Mouse (Mus musculus): ENCODE results near the gene Thada.
"Not testable (repeated sequence)": the region's sequence is repeated elsewhere in the genome, so short reads cannot be mapped to it uniquely, and the experiment has no call there.

The Thada gene

GRCm38 (mm10) chr17:84215264-84215960 lies 250.6 kb downstream of the Thada start:
- DNase-seq (ENCODE audit: low spot score), result no peak

DNA sequence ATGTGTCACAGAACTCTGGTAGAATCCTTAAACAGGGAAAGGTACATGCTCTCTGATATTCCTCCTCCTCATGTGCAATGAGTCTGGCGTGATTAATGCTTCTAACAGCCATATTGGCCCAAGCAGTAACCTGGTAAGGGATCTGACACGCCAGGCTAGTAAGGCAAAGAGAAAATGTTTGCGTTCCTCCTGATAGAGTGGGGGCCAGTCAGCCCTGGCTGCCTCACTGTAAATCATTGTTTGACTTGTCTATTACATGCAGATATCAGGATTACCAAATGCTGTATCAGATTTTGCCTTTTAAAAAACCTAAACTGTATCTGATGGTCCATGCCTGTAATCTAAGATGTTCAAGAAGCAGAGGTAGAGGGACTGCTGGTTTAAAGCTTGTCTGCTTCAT lies 252.5 kb downstream of the Thada start:
- no peak for DNase-seq (ENCODE audit: low spot score)

GRCm38 (mm10) chr17:84207611-84208010 lies 258.4 kb downstream of the Thada start:
- no peak for DNase-seq (ENCODE audit: low spot score)

DNA sequence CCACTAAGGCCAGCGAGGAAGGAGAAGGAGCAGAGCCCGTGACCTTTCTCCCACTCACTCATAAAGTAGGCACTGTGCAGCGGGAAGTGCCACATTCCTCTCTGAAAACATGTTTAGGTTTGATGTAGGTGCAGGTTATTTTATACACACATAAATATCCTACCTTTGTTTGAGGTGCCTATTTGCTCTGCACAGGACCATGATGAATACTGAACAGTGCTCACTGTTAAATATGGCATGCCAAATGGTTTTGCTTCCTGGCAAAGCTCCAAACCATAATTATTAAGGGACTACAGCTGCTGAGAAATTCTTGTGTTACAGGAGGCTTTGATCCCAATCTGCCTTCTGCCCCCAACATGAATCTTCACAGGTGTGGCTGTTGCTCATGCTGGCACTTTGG lies 259.8 kb downstream of the Thada start:
- no peak for DNase-seq (ENCODE audit: low spot score)

GRCm38 (mm10) chr17:84204962-84205361 lies 261.0 kb downstream of the Thada start:
- no peak for DNase-seq (ENCODE audit: low spot score)

GRCm38 (mm10) chr17:84203340-84203739 lies 262.7 kb downstream of the Thada start:
- DNase-seq (ENCODE audit: low spot score), result no peak

- no peak for DNase-seq (ENCODE audit: low spot score)
These were observed 264.8 kb downstream of the Thada start for GRCm38 (mm10) chr17:84201183-84201582.

DNA sequence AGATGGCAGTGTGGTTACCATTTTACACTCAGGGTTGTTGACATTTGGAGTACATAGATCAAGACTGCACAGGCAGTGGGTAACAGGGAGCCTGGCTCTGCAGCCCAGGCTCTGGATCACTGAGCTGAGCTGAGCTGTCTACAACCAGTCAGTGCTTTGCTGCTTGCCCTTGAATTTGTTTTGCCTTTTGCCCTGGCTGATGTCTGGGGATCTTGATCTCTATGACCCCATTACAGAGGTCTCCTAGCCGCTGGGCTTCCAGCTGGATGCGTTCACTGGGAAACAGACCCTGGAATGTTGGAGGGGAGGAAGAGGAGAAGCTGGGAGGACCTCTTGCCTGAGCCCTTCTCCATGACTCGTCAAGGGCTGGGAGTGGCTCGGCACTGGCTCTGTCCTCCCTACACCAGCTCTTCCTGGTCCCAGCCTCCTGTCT lies 268.1 kb downstream of the Thada start:
- no peak for DNase-seq (ENCODE audit: low spot score)

DNA sequence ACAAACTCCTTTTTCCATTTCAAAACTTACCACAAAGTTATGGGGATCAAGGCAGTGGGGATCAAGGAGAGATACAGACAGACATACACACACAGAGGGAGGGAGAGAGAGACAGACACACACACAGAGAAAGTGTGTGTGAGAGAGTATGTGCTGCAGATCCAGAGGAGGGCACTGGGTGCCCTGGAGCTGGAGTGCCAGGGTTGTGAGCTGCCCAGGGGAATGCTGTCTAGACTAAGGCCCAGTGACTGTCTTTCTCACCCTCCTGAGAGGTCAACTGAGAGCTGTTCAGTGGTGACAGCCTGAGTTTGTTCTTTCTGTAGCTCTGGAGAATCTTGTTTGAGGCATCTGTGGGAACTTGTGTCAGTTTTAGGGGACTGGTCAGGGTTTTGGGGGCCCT lies 269.7 kb downstream of the Thada start:
- DNase-seq (ENCODE audit: low spot score), result no peak

- no peak for DNase-seq (ENCODE audit: low spot score)
These were observed 270.2 kb downstream of the Thada start for GRCm38 (mm10) chr17:84195835-84196234.

DNA sequence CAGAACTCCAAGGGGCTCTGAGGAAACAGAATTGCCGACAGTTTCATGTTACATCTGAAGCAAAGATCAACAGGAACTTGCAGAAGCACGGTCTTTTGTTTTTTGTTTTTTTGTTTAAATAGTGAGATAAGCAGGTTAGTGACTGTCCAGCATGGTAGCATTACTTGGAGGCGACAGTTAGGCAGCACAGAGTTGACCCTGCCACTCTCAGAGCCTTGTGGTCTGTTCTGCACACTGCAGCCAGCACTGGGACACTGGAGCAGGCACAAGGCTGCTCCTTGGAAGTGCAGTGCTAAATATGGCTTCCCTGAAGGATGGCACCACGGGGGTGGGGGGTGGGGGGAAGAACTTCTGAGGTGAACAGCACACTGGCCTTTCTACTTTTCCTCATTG lies 271.0 kb downstream of the Thada start:
- DNase-seq (ENCODE audit: low spot score), result no peak

DNA sequence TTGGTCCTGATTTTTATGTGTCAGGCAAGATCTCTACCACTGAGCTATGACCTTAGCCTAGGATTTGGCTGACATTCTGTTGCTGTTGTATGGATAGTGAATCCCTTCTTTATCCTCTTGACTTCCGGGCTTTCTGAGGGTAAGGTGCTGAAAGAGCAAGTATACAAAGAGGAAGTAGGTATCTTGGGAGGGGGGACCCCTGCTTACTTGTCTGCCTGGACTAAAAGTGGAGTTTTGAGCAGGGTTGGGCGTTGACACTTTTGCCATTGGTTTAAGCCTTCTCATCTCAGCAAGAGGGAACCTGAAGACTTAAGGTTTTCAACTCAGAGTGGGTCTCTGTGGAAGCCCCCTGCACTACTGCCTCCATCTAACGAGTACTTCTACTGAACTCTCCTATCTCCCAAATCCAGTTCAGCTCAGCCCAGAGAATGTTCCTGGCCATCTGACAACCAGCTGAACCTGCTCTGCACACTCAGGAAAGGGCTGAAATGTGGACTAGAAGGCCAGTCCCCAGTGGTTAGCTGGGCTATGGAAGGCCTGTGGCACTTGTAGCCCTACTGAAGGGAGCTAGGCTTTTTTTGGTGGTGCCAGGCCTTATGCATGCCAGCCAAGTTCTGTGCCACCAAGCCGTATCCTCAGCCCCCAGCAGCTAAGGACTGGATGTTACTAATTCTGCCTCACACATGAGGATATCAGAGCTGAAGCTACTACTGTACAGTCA lies 271.6 kb downstream of the Thada start:
- DNase-seq (ENCODE audit: low spot score), result no peak

- DNase-seq (ENCODE audit: low spot score), result no peak
These were observed 272.6 kb downstream of the Thada start for GRCm38 (mm10) chr17:84193411-84193810.

GRCm38 (mm10) chr17:84191946-84192345 lies 274.1 kb downstream of the Thada start:
- DNase-seq (ENCODE audit: low spot score), result no peak

GRCm38 (mm10) chr17:84190885-84191284 lies 275.1 kb downstream of the Thada start:
- peak; percentile 83 for DNase-seq (ENCODE audit: low spot score)

- no peak for DNase-seq (ENCODE audit: low spot score)
These were observed 276.7 kb downstream of the Thada start for GRCm38 (mm10) chr17:84189127-84189854.

- DNase-seq (ENCODE audit: low spot score), result peak; percentile 90
These were observed 277.5 kb downstream of the Thada start for GRCm38 (mm10) chr17:84188374-84188961.

GRCm38 (mm10) chr17:84187727-84188373 lies 278.2 kb downstream of the Thada start, which contains the start of gene Zfp36l2:
Gene Zfp36l2, minus strand, starts transcription at chr17:84187947.
- DNase-seq (ENCODE audit: low spot score), result peak; percentile 91

DNA sequence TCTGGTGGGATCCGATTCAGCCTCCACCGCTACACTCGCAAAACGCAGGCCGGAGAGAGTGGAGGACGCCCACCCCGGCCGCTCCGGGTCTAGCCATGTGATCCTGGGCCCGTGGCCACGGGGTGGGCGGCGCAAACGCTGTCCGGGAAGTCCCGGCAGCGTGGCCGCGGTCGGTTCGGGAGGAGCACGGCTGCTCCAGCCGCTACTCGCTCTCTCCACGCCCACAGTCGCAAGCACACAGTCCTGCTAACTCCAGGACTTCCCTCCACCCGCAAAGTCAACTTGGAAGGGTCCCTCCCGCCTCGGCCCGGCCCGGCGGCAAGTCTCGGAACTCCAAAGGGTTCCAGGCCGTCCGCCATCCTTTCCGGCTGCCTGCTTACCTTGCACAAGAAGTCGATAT lies 278.7 kb downstream of the Thada start:
- not testable (repeated sequence) for DNase-seq (ENCODE audit: low spot score)

- DNase-seq (ENCODE audit: low spot score), result peak; percentile 37
These were observed 279.4 kb downstream of the Thada start for GRCm38 (mm10) chr17:84186451-84187202.
